In the genomic region with DNA sequence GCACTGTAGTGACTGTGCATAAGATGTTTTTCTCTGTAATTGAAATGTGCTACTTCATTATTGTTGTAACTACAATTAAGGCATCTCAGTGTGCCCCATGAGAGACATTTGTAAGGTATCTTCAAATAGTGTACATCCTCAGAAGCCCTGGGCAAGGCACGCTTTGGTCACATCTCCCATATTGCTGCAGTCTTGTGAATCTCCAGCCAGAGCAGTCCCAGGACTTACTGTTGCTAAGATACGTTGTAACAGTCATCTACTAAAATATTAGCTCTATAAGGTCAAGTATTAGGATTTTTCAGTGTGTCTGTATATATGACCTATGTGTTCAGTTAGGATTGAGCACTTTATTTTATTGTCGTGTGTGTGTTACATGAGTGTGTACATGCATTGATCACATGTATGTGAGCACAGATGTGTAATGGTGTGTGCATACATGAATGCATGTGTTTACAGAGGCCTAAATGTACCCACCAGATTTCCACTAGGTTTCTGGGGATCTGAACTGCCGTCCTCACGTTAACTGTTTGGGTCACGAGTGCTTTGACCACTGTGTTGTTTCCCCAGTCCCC, we compare ENCODE assay signal across 17 mouse cellular contexts. TPM values are rescaled to one million over a fixed set of nuclear protein-coding genes. Genes with fewer than 3 reads are reported as not detected.
A peak's percentile ranks its signal among the peaks of the same experiment; 100 is the strongest.
DNase-seq lines count a peak whose midpoint lies in the region; ATAC-seq and TF ChIP-seq lines count a peak whose summit lies in the region.
"Had no signal": no experiment of that assay in that cellular context is flagged by ENCODE, and none has a peak within 500 bp of the region (broad histone marks: within the 10 kb centered on the region; RNA-seq: fewer than 3 reads in every experiment).

No protein-coding gene starts in this region.

- no peak overlapping the region for H3K4me3 ChIP-seq in forebrain, embryonic 11.5 days (ENCODE audit: low read depth, low read length)
- no peak overlapping the region for H3K4me3 ChIP-seq in forebrain, postnatal 0 days (ENCODE audit: low read depth, low read length)
- H3K4me3 ChIP-seq in midbrain, embryonic 10.5 days, result no peak overlapping the region
- H3K4me3 ChIP-seq in neural tube, embryonic 13.5 days, result no peak overlapping the region
- H3K4me3 ChIP-seq: embryonic facial prominence, embryonic 15.5 days; lung, embryonic 15.5 days; myocyte had no signal

- ATAC-seq in forebrain, embryonic 11.5 days (replicated peaks; ENCODE audit: low FRiP score), result no peak; the same call in none of the 2 replicates
- no peak for ATAC-seq in forebrain, postnatal 0 days
- 0 out of 2 replicates have a peak, but pooled peaks have one; percentile 24 for ATAC-seq in neural tube, embryonic 13.5 days (ENCODE audit: low read depth)
- no peak for ATAC-seq in frontal cortex, adult (ENCODE audit: low TSS enrichment)
- ATAC-seq: CD4-positive, CD25-positive, alpha-beta regulatory T cell, adult 4 months had no signal

- no peaks in the 10 kb centered on the region for H3K9me3 ChIP-seq in forebrain, embryonic 11.5 days (ENCODE audit: control insufficient read depth, low read length)
- H3K9me3 ChIP-seq in forebrain, postnatal 0 days (ENCODE audit: low read length), result no peaks in the 10 kb centered on the region
- H3K9me3 ChIP-seq in midbrain, embryonic 10.5 days (replicated peaks), result no peaks in the 10 kb centered on the region
- no peaks in the 10 kb centered on the region for H3K9me3 ChIP-seq in neural tube, embryonic 13.5 days
- H3K9me3 ChIP-seq: embryonic facial prominence, embryonic 15.5 days; lung, embryonic 15.5 days had no signal

- H3K27ac ChIP-seq in forebrain, embryonic 11.5 days (ENCODE audit: low read depth, low read length), result peak overlapping the region; percentile 88; the same call in 1 of the 2 replicates
- peak overlapping the region; percentile 62 for H3K27ac ChIP-seq in forebrain, postnatal 0 days (ENCODE audit: low read depth, low read length)
- peak overlapping the region; percentile 72; the same call in 1 of the 2 replicates for H3K27ac ChIP-seq in midbrain, embryonic 10.5 days (replicated peaks)
- peak overlapping the region; percentile 76 for H3K27ac ChIP-seq in neural tube, embryonic 13.5 days (replicated peaks)
- H3K27ac ChIP-seq: embryonic facial prominence, embryonic 15.5 days; lung, embryonic 15.5 days had no signal

- no peak overlapping the region for H3K9ac ChIP-seq in forebrain, embryonic 11.5 days (ENCODE audit: low read length)
- H3K9ac ChIP-seq in forebrain, postnatal 0 days, result no peak overlapping the region
- H3K9ac ChIP-seq in neural tube, embryonic 13.5 days, result no peak overlapping the region
- H3K9ac ChIP-seq: embryonic facial prominence, embryonic 15.5 days; lung, embryonic 15.5 days had no signal

- H3K4me2 ChIP-seq in forebrain, embryonic 11.5 days (ENCODE audit: low read depth, low read length, severe bottlenecking), result no peak overlapping the region
- H3K4me2 ChIP-seq in forebrain, postnatal 0 days (ENCODE audit: low read depth), result no peak overlapping the region
- H3K4me2 ChIP-seq in neural tube, embryonic 13.5 days, result no peak overlapping the region
- H3K4me2 ChIP-seq: embryonic facial prominence, embryonic 15.5 days; liver, embryonic 11.5 days; lung, embryonic 15.5 days had no signal

- peaks cover 13% of the 10 kb centered on the region for H3K4me1 ChIP-seq in forebrain, embryonic 11.5 days (replicated peaks; ENCODE audit: control insufficient read depth, insufficient read depth, low read length)
- peaks cover 18% of the 10 kb centered on the region for H3K4me1 ChIP-seq in forebrain, postnatal 0 days (ENCODE audit: insufficient read depth)
- peaks cover 17% of the 10 kb centered on the region for H3K4me1 ChIP-seq in midbrain, embryonic 10.5 days
- H3K4me1 ChIP-seq in neural tube, embryonic 13.5 days (replicated peaks), result peaks cover 22% of the 10 kb centered on the region
- H3K4me1 ChIP-seq: lung, embryonic 15.5 days had no signal

- no peak for DNase-seq in forebrain, embryonic 11.5 days (ENCODE audit: low spot score)
- peak; percentile 3 for DNase-seq in forebrain, postnatal 0 days
- DNase-seq in midbrain, embryonic 10.5 days (ENCODE audit: low spot score), result no peak
- no peak for DNase-seq in heart, adult 18-20 months
- DNase-seq in adrenal gland, adult 18-20 months (ENCODE audit: low spot score in 2 of 2), result no peak
- DNase-seq: cerebellum, adult 11 months; cerebellum, postnatal 36 days; gastrocnemius, postnatal 14 days; kidney, adult 11 months; kidney, postnatal 10 days had no signal

- no peaks in the 10 kb centered on the region for H3K27me3 ChIP-seq in forebrain, embryonic 11.5 days (ENCODE audit: control insufficient read depth, insufficient read depth, low read length)
- no peaks in the 10 kb centered on the region for H3K27me3 ChIP-seq in forebrain, postnatal 0 days (ENCODE audit: insufficient read depth, low read length)
- H3K27me3 ChIP-seq in midbrain, embryonic 10.5 days (ENCODE audit: low read depth, poor library complexity, severe bottlenecking), result no peaks in the 10 kb centered on the region
- H3K27me3 ChIP-seq in neural tube, embryonic 13.5 days, result no peaks in the 10 kb centered on the region
- H3K27me3 ChIP-seq: embryonic facial prominence, embryonic 15.5 days; lung, embryonic 15.5 days had no signal

- WGBS in forebrain, embryonic 11.5 days, result 44% methylated on average over 6 of the region's 6 CpGs
- WGBS in forebrain, postnatal 0 days, result 34% methylated on average over 6 of the region's 6 CpGs
- 73% methylated on average over 6 of the region's 6 CpGs for WGBS in midbrain, embryonic 10.5 days
- 49% methylated on average over 6 of the region's 6 CpGs for WGBS in neural tube, embryonic 13.5 days

- H3K36me3 ChIP-seq in forebrain, embryonic 11.5 days (ENCODE audit: control insufficient read depth, insufficient read depth, low read length), result no peaks in the 10 kb centered on the region
- H3K36me3 ChIP-seq in forebrain, postnatal 0 days (ENCODE audit: insufficient read depth), result no peaks in the 10 kb centered on the region
- H3K36me3 ChIP-seq in midbrain, embryonic 10.5 days, result no peaks in the 10 kb centered on the region
- no peaks in the 10 kb centered on the region for H3K36me3 ChIP-seq in neural tube, embryonic 13.5 days
- H3K36me3 ChIP-seq: embryonic facial prominence, embryonic 15.5 days; lung, embryonic 15.5 days had no signal

- no peak for TF ChIP-seq CTCF in forebrain, postnatal 0 days (IDR thresholded peaks at IDR 0.05; ENCODE audit: low read depth)

RNA-seq across cellular contexts. Expression of gene Crb1, which starts 30.8 kb away (rescaled TPM):
- polyA plus RNA-seq in forebrain, embryonic 11.5 days (2014; fragmentation: Nextera tagmentation; extraction: Ambion mirVana), result 2.0 and 2.1 TPM in 2 replicates
- 3.2 and 4.8 TPM in 2 replicates for total RNA-seq in forebrain, postnatal 0 days (2014; rRNA removed)
- 0.67 and 1.1 TPM in 2 replicates for polyA plus RNA-seq in forebrain, postnatal 0 days (2015; fragmentation: Nextera tagmentation; extraction: Ambion mirVana)
- polyA plus RNA-seq in midbrain, embryonic 10.5 days (2016; fragmentation: Nextera tagmentation; extraction: Ambion mirVana), result 1.2 and 1.9 TPM in 2 replicates
- polyA plus RNA-seq in neural tube, embryonic 13.5 days (2015; fragmentation: Nextera tagmentation; extraction: Ambion mirVana), result 1.1 and 1.3 TPM in 2 replicates
- under 1 TPM; 0.42 to 0.51 TPM for total RNA-seq in heart, adult 18-20 months (2021)
- under 1 TPM in 1 of 2 experiments, not detected in 1; 0.10 TPM for total RNA-seq in adrenal gland, adult 18-20 months (2021)
- total RNA-seq: gastrocnemius, postnatal 14 days had no signal
- polyA plus RNA-seq: CD4-positive, CD25-positive, alpha-beta regulatory T cell, adult 4 months; embryonic facial prominence, embryonic 15.5 days had no signal
